Mouse (Mus musculus): ENCODE data around the gene Hps6. TPM values are rescaled to one million over a fixed set of nuclear protein-coding genes. Genes with fewer than 3 reads are reported as not detected.

The Hps6 gene
- polyA plus RNA-seq, 1 experiment from 2014 or later = 2.2 TPM

- no peak for DNase-seq
- H3K4me3 ChIP-seq (ENCODE audit: low read depth, low read length) = peak overlapping the region; percentile 81
- H3K9me3 ChIP-seq (ENCODE audit: low read length) = no peaks in the 10 kb centered on the region
- WGBS (ENCODE audit: insufficient replicate concordance) = 44% methylated on average over 7 of the region's 7 CpGs
- H3K27ac ChIP-seq (ENCODE audit: low read depth) = peak overlapping the region; percentile 95
- no peak for ATAC-seq
- no peaks in the 10 kb centered on the region for H3K36me3 ChIP-seq (replicated peaks; ENCODE audit: insufficient read depth, low read length)
- no peaks in the 10 kb centered on the region for H3K27me3 ChIP-seq (ENCODE audit: insufficient read depth, low read length)
- peak overlapping the region; percentile 21; the same call in 1 of the 2 replicates for H3K9ac ChIP-seq (replicated peaks)
- no peak for TF ChIP-seq EP300 (IDR thresholded peaks at IDR 0.05; ENCODE audit: low read depth)
- TF ChIP-seq CTCF (IDR thresholded peaks at IDR 0.05; ENCODE audit: low read depth) = no peak
- peak overlapping the region; percentile 95 for H3K4me2 ChIP-seq (ENCODE audit: low read depth, low read length)
- H3K4me1 ChIP-seq (ENCODE audit: insufficient read depth) = peaks cover 57% of the 10 kb centered on the region
Observed at GRCm38 (mm10) chr19:46043380-46043779, 40.1 kb downstream of the Hps6 start.

GRCm38 (mm10) chr19:46044271-46044992, 41.1 kb downstream of the Hps6 start, which contains the start of gene Pprc1:
Pprc1 (plus strand) TSS chr19:46044886.
- Histone ChIP-seq H3K27ac (ENCODE audit: low read depth) (peak within 1 kb of the TSS; percentile 95), H3K9ac (replicated peaks) (peak within 1 kb of the TSS; percentile 92), H3K36me3 (replicated peaks; ENCODE audit: insufficient read depth, low read length) (no peaks in the 10 kb centered on the region), H3K4me3 (ENCODE audit: low read depth, low read length) (peak within 1 kb of the TSS; percentile 81), H3K4me1 (ENCODE audit: insufficient read depth) (peaks cover 57% of the 10 kb centered on the region), H3K9me3 (ENCODE audit: low read length) (no peaks in the 10 kb centered on the region), H3K27me3 (ENCODE audit: insufficient read depth, low read length) (no peaks in the 10 kb centered on the region), H3K4me2 (ENCODE audit: low read depth, low read length) (peak within 1 kb of the TSS; percentile 95)
- DNase-seq (peak; percentile 52), ATAC-seq (no peak)
- TF ChIP-seq CTCF (IDR thresholded peaks at IDR 0.05; ENCODE audit: low read depth) = no peak
- no peak for TF ChIP-seq EP300 (IDR thresholded peaks at IDR 0.05; ENCODE audit: low read depth)
- 2% methylated on average over 15 of the region's 34 CpGs for WGBS (ENCODE audit: insufficient replicate concordance)

- Histone ChIP-seq H3K27ac (ENCODE audit: low read depth) (peak within 1 kb of the TSS; percentile 95), H3K27me3 (ENCODE audit: insufficient read depth, low read length) (no peaks in the 10 kb centered on the region), H3K4me1 (ENCODE audit: insufficient read depth) (peaks cover 52% of the 10 kb centered on the region), H3K9me3 (ENCODE audit: low read length) (no peaks in the 10 kb centered on the region), H3K9ac (replicated peaks) (peak within 1 kb of the TSS; percentile 92), H3K4me3 (ENCODE audit: low read depth, low read length) (peak within 1 kb of the TSS; percentile 81), H3K36me3 (replicated peaks; ENCODE audit: insufficient read depth, low read length) (no peaks in the 10 kb centered on the region), H3K4me2 (ENCODE audit: low read depth, low read length) (peak within 1 kb of the TSS; percentile 95)
- ATAC-seq (peak; percentile 74), DNase-seq (peak; percentile 86)
- WGBS (ENCODE audit: insufficient replicate concordance) = under 1% methylated on average over 61 of the region's 84 CpGs
- no peak for TF ChIP-seq CTCF (IDR thresholded peaks at IDR 0.05; ENCODE audit: low read depth)
- TF ChIP-seq EP300 (IDR thresholded peaks at IDR 0.05; ENCODE audit: low read depth) = no peak
Observed at GRCm38 (mm10) chr19:46044993-46045695, 41.8 kb downstream of the Hps6 start, which contains the start of gene Ldb1. Ldb1 (minus strand) TSS chr19:46045214.

- peak; percentile 57 for DNase-seq
Observed at GRCm38 (mm10) chr19:46045696-46046311, 42.5 kb downstream of the Hps6 start.

GRCm38 (mm10) chr19:46046621-46047025, 43.3 kb downstream of the Hps6 start:
- H3K27me3 ChIP-seq (ENCODE audit: insufficient read depth, low read length) = no peaks in the 10 kb centered on the region
- TF ChIP-seq EP300 (IDR thresholded peaks at IDR 0.05; ENCODE audit: low read depth) (no peak), CTCF (IDR thresholded peaks at IDR 0.05; ENCODE audit: low read depth) (peak; percentile 14; the same call in 1 of the 2 replicates)
- peak overlapping the region; percentile 95; the same call in 1 of the 2 replicates for H3K27ac ChIP-seq (ENCODE audit: low read depth)
- ATAC-seq (no peak), DNase-seq (no peak)
- 11% methylated on average over 10 of the region's 10 CpGs for WGBS (ENCODE audit: insufficient replicate concordance)
- no peaks in the 10 kb centered on the region for H3K9me3 ChIP-seq (ENCODE audit: low read length)
- no peak overlapping the region for H3K9ac ChIP-seq (replicated peaks)
- H3K36me3 ChIP-seq (replicated peaks; ENCODE audit: insufficient read depth, low read length) = no peaks in the 10 kb centered on the region
- H3K4me3 ChIP-seq (ENCODE audit: low read depth, low read length) = no peak overlapping the region
- peaks cover 42% of the 10 kb centered on the region for H3K4me1 ChIP-seq (ENCODE audit: insufficient read depth)
- H3K4me2 ChIP-seq (ENCODE audit: low read depth, low read length) = 0 out of 2 replicates have a peak overlapping the region, but pooled peaks have one; percentile 95

More at GRCm38 (mm10) chr19:46045696-46046311, 42.5 kb downstream of the Hps6 start:
- no peak for TF ChIP-seq CTCF (IDR thresholded peaks at IDR 0.05; ENCODE audit: low read depth)
- no peak for TF ChIP-seq EP300 (IDR thresholded peaks at IDR 0.05; ENCODE audit: low read depth)
- peak overlapping the region; percentile 81 for H3K4me3 ChIP-seq (ENCODE audit: low read depth, low read length)
- peak overlapping the region; percentile 92 for H3K9ac ChIP-seq (replicated peaks)
- H3K4me2 ChIP-seq (ENCODE audit: low read depth, low read length) = peak overlapping the region; percentile 95
- H3K27me3 ChIP-seq (ENCODE audit: insufficient read depth, low read length) = no peaks in the 10 kb centered on the region
- ATAC-seq = peak; percentile 14; the same call in 1 of the 2 replicates
- peak overlapping the region; percentile 95 for H3K27ac ChIP-seq (ENCODE audit: low read depth)
- no peaks in the 10 kb centered on the region for H3K36me3 ChIP-seq (replicated peaks; ENCODE audit: insufficient read depth, low read length)
- no peaks in the 10 kb centered on the region for H3K9me3 ChIP-seq (ENCODE audit: low read length)
- WGBS (ENCODE audit: insufficient replicate concordance) = 2% methylated on average over 7 of the region's 7 CpGs
- peaks cover 50% of the 10 kb centered on the region for H3K4me1 ChIP-seq (ENCODE audit: insufficient read depth)
